Mouse (Mus musculus) bone marrow, adult 2 months (tissue): ENCODE measurements around the gene Ap1m1.

Experiments
- CTCF ChIP-seq: fragments of 200-500 bp; IDR thresholded peaks from 2 replicates; pipeline ENCODE4 v1.5.1; 2011; ENCODE audit warnings: low read length, control low read depth; ENCODE audit not compliant: control insufficient read depth, insufficient read depth
- POLR2A ChIP-seq: fragments of 200-500 bp; IDR thresholded peaks from 2 replicates; pipeline ENCODE4 v1.6.1; 2011; ENCODE audit warnings: low read depth, mild to moderate bottlenecking, control low read depth, low read length, borderline replicate concordance; ENCODE audit not compliant: control insufficient read depth

- TF ChIP-seq POLR2A (no peak), CTCF (no peak)
Observed at GRCm38 (mm10) chr8:72260585-72260984, 20.8 kb downstream of the Ap1m1 start.
